Mouse (Mus musculus) embryonic fibroblast, embryonic 13.5 days (primary cell): Measurements from ENCODE around the gene Neurl2. TPM values are rescaled to one million over a fixed set of nuclear protein-coding genes. Genes with fewer than 3 reads are reported as not detected.
A peak's percentile ranks its signal among the peaks of the same experiment; 100 is the strongest.

ENCODE experiments used
- H3K27ac ChIP-seq: 2 replicates; pipeline ENCODE4 v1.5.1; 2012; ENCODE audit warnings: low read length, control low read depth, inconsistent platforms; ENCODE audit not compliant: insufficient read depth
- H3K4me1 ChIP-seq: 2 replicates; pipeline ENCODE4 v1.6.1; 2011; ENCODE audit warnings: low read length; ENCODE audit not compliant: control insufficient read depth, insufficient read depth
- H3K4me3 ChIP-seq: 2 replicates; pipeline ENCODE4 v1.5.1; 2011; ENCODE audit warnings: mild to moderate bottlenecking, control low read depth, low read length; ENCODE audit not compliant: insufficient read depth
- CTCF ChIP-seq: IDR thresholded peaks from 2 replicates; pipeline ENCODE4 v1.5.1; 2011; ENCODE audit warnings: mild to moderate bottlenecking, control low read depth, low read length, moderate library complexity, borderline replicate concordance; ENCODE audit not compliant: insufficient read depth
- POLR2A ChIP-seq: IDR thresholded peaks from 2 replicates; pipeline ENCODE4 v1.6.1; 2011; ENCODE audit warnings: low read depth, mild to moderate bottlenecking, control low read depth, low read length, moderate library complexity
- polyA plus RNA-seq: library from polyadenylated mRNA; stranded (reverse); fragments of >200 nt; gene quantifications from 2 replicates; pipeline ENCODE4 v1.2.4, GENCODE M21; 2011; ENCODE audit warnings: low read depth; ENCODE audit not compliant: missing spikeins, insufficient read length

The Neurl2 gene
- polyA plus RNA-seq, 1 experiment = 5.0 TPM

GRCm38 (mm10) chr2:164832032-164832747 lies 1.1 kb downstream of the Neurl2 start:
- TF ChIP-seq POLR2A = no peak
- no peak for TF ChIP-seq CTCF
- Histone ChIP-seq H3K4me3 (peak overlapping the region; percentile 82), H3K27ac (no peak overlapping the region), H3K4me1 (no peaks in the 10 kb centered on the region; the same call in 1 of the 2 replicates)

- H3K27ac ChIP-seq = no peak overlapping the region
Measured at GRCm38 (mm10) chr2:164831029-164831428, 2.2 kb downstream of the Neurl2 start.

GRCm38 (mm10) chr2:164829090-164829489 lies 4.2 kb downstream of the Neurl2 start:
- Histone ChIP-seq H3K4me1 (no peaks in the 10 kb centered on the region), H3K4me3 (no peak overlapping the region), H3K27ac (no peak overlapping the region)
- TF ChIP-seq POLR2A (no peak), CTCF (no peak)

More at GRCm38 (mm10) chr2:164831029-164831428, 2.2 kb downstream of the Neurl2 start:
- no peak for TF ChIP-seq POLR2A
- TF ChIP-seq CTCF = no peak
- Histone ChIP-seq H3K4me1 (no peaks in the 10 kb centered on the region), H3K4me3 (no peak overlapping the region)

GRCm38 (mm10) chr2:164828437-164828836 lies 4.8 kb downstream of the Neurl2 start, which contains the start of gene Spata25:
TSS of gene Spata25 (minus strand) at chr2:164828537.
- H3K4me1 ChIP-seq = no peaks in the 10 kb centered on the region
- no peak within 1 kb of the TSS for H3K4me3 ChIP-seq
- no peak for TF ChIP-seq CTCF
- TF ChIP-seq POLR2A = no peak
- H3K27ac ChIP-seq = no peak within 1 kb of the TSS

- Histone ChIP-seq H3K27ac (no peak overlapping the region), H3K4me3 (no peak overlapping the region), H3K4me1 (no peaks in the 10 kb centered on the region)
- TF ChIP-seq POLR2A (no peak), CTCF (no peak)
Measured at GRCm38 (mm10) chr2:164827146-164827850, 6.0 kb downstream of the Neurl2 start.

- Histone ChIP-seq H3K4me3 (no peak overlapping the region), H3K27ac (no peak overlapping the region), H3K4me1 (no peaks in the 10 kb centered on the region)
- TF ChIP-seq CTCF (no peak), POLR2A (no peak)
Measured at GRCm38 (mm10) chr2:164825521-164825920, 7.7 kb downstream of the Neurl2 start.

- Histone ChIP-seq H3K4me1 (no peaks in the 10 kb centered on the region), H3K27ac (no peak overlapping the region), H3K4me3 (no peak overlapping the region)
- TF ChIP-seq POLR2A (no peak), CTCF (no peak)
Measured at GRCm38 (mm10) chr2:164823969-164824368, 9.3 kb downstream of the Neurl2 start.

GRCm38 (mm10) chr2:164823181-164823585 lies 10.1 kb downstream of the Neurl2 start:
- TF ChIP-seq POLR2A (no peak), CTCF (no peak)
- Histone ChIP-seq H3K4me3 (peak overlapping the region; percentile 77), H3K4me1 (no peaks in the 10 kb centered on the region), H3K27ac (peak overlapping the region; percentile 38)

- Histone ChIP-seq H3K4me3 (peak within 1 kb of the TSS; percentile 77), H3K4me1 (no peaks in the 10 kb centered on the region), H3K27ac (peak within 1 kb of the TSS; percentile 38)
- TF ChIP-seq CTCF (no peak), POLR2A (peak; percentile 91)
Measured at GRCm38 (mm10) chr2:164822636-164823165, 10.6 kb downstream of the Neurl2 start, which contains the start of gene Zswim1. TSS of gene Zswim1 (plus strand) at chr2:164822686.
